Mouse (Mus musculus): ENCODE results near the gene Fstl4. TPM values are rescaled to one million over a fixed set of nuclear protein-coding genes. Genes with fewer than 3 reads are reported as not detected.

The Fstl4 gene
- total RNA-seq, 2 experiments from 2014 or later = 0.04 to 0.05 TPM

- ATAC-seq (replicated peaks; ENCODE audit: poor library complexity) = no peak
Observed at GRCm38 (mm10) chr11:52765678-52766254, 1.3 kb downstream of the Fstl4 start.

GRCm38 (mm10) chr11:52767921-52768320 is 3.5 kb downstream of the Fstl4 start:
- ATAC-seq (replicated peaks; ENCODE audit: poor library complexity) = no peak

- no peak for ATAC-seq (replicated peaks; ENCODE audit: poor library complexity)
Observed at GRCm38 (mm10) chr11:52773073-52773472, 8.6 kb downstream of the Fstl4 start.

- ATAC-seq (replicated peaks; ENCODE audit: poor library complexity) = no peak
Observed at GRCm38 (mm10) chr11:52775291-52775690, 10.9 kb downstream of the Fstl4 start.

GRCm38 (mm10) chr11:52782426-52782825 is 18.0 kb downstream of the Fstl4 start:
- ATAC-seq (replicated peaks; ENCODE audit: poor library complexity) = no peak

- no peak for ATAC-seq (replicated peaks; ENCODE audit: poor library complexity)
Observed at GRCm38 (mm10) chr11:52794331-52794730, 29.9 kb downstream of the Fstl4 start.

- ATAC-seq (replicated peaks; ENCODE audit: poor library complexity) = no peak
Observed at GRCm38 (mm10) chr11:52809542-52809941, 45.1 kb downstream of the Fstl4 start.

- no peak for ATAC-seq (replicated peaks; ENCODE audit: poor library complexity)
Observed at GRCm38 (mm10) chr11:52816004-52816403, 51.6 kb downstream of the Fstl4 start.

GRCm38 (mm10) chr11:52820336-52820905 is 56.0 kb downstream of the Fstl4 start:
- no peak for ATAC-seq (replicated peaks; ENCODE audit: poor library complexity)

GRCm38 (mm10) chr11:52826591-52826990 is 62.2 kb downstream of the Fstl4 start:
- no peak for ATAC-seq (replicated peaks; ENCODE audit: poor library complexity)

GRCm38 (mm10) chr11:52831631-52832310 is 67.3 kb downstream of the Fstl4 start:
- ATAC-seq (replicated peaks; ENCODE audit: poor library complexity) = no peak

GRCm38 (mm10) chr11:52832311-52832675 is 67.9 kb downstream of the Fstl4 start:
- no peak for ATAC-seq (replicated peaks; ENCODE audit: poor library complexity)

- ATAC-seq (replicated peaks; ENCODE audit: poor library complexity) = no peak
Observed at GRCm38 (mm10) chr11:52848691-52849090, 84.3 kb downstream of the Fstl4 start.

GRCm38 (mm10) chr11:52850071-52850470 is 85.6 kb downstream of the Fstl4 start:
- no peak for ATAC-seq (replicated peaks; ENCODE audit: poor library complexity)

- no peak for ATAC-seq (replicated peaks; ENCODE audit: poor library complexity)
Observed at GRCm38 (mm10) chr11:52872846-52873512, 108.5 kb downstream of the Fstl4 start.

GRCm38 (mm10) chr11:52875916-52876765 is 111.7 kb downstream of the Fstl4 start:
- ATAC-seq (replicated peaks; ENCODE audit: poor library complexity) = no peak

- ATAC-seq (replicated peaks; ENCODE audit: poor library complexity) = no peak
Observed at GRCm38 (mm10) chr11:52877662-52878061, 113.2 kb downstream of the Fstl4 start.

GRCm38 (mm10) chr11:52879958-52880357 is 115.5 kb downstream of the Fstl4 start:
- peak; percentile 52 for ATAC-seq (replicated peaks; ENCODE audit: poor library complexity)

GRCm38 (mm10) chr11:52886559-52887303 is 122.3 kb downstream of the Fstl4 start:
- no peak for ATAC-seq (replicated peaks; ENCODE audit: poor library complexity)

GRCm38 (mm10) chr11:52888150-52888549 is 123.7 kb downstream of the Fstl4 start:
- no peak for ATAC-seq (replicated peaks; ENCODE audit: poor library complexity)

Data from megakaryocyte progenitor cell, adult 5-6 weeks (primary cell).